Mouse (Mus musculus): ENCODE data around the gene Ndufaf3.
A peak's percentile ranks its signal among the peaks of the same experiment; 100 is the strongest.

Gene Ndufaf3

DNA sequence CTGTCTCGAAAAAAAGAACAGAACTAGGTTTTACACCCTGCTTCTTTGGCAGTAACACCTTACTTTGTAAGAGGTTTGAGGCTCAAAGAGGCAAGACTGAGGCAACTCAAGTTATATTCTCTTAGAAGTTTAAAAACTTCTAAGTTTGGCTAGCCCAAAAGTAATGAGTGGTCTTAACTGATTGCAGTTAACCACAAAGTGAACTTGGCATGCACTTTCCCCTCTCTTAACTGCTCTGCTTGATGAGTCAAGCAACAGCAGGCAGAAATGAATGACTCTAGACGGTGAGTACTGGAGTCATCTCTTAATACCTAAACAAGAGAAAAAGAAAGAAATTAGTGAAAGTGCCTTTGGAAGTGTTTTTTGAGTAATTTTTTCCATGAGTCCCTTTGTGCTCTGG is 45.6 kb downstream of the Ndufaf3 start:
- peak in 1 of 2 experiments; percentile 42 for DNase-seq (ENCODE audit: inconsistent age in 2 of 2, low spot score in 1 of 2)

DNA sequence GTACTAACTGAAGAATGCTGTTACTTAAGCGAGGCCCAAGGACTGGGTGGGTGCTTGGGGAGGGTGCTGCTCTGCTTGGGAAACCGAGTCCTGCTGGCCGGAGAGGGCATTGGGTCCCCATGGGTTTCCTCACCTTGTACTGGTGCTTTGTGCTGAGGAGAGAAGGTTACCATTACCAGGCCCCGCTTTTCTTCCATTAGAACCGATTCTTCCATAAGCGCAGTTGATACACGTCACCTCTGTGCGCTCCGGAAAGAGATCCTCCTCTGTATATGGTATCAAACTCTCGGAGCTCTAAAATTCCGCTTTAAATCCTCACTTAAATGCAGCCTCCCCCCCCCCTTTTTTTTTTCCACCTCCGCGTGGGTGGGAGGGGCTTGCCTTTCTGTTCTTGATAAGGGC is 49.3 kb downstream of the Ndufaf3 start:
- DNase-seq (ENCODE audit: inconsistent age in 2 of 2, low spot score in 1 of 2): no peak

DNA sequence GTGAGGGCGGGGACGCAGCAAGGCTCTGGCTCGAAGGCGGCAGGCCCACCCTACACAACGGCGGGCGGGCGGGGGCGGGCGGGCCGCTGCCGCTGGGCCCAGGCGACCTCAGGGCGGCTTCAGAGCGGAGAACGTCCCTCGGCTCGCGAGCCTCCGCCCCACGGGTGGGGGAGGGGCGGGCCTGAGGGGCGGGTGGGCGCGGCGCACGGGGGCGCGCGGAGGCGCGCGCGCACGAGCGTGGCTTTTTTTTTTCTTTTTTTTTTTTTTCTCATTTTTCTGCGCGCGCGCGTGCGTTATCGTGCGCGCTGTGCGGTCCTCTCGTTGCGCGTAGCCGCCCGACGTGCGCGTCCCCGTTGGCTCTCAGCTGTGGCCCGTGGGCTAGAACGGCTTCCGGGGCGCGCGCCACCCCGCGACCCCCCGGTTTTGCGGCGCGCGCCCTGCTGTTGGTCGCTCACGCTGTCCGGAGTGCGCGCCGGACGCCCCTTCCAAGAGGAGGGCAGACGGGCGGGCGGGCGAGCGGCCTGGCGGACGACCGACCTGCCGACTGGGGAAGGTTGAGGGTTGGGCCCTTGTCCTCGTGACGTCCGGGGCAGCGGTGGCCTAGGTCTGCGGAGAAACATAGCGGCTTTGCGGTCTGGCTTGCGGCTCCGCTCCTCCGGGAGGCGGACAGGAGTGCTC is 49.8 kb downstream of the Ndufaf3 start:
- peak; percentile 88 to 94 for DNase-seq (ENCODE audit: inconsistent age in 2 of 2, low spot score in 1 of 2)

DNA sequence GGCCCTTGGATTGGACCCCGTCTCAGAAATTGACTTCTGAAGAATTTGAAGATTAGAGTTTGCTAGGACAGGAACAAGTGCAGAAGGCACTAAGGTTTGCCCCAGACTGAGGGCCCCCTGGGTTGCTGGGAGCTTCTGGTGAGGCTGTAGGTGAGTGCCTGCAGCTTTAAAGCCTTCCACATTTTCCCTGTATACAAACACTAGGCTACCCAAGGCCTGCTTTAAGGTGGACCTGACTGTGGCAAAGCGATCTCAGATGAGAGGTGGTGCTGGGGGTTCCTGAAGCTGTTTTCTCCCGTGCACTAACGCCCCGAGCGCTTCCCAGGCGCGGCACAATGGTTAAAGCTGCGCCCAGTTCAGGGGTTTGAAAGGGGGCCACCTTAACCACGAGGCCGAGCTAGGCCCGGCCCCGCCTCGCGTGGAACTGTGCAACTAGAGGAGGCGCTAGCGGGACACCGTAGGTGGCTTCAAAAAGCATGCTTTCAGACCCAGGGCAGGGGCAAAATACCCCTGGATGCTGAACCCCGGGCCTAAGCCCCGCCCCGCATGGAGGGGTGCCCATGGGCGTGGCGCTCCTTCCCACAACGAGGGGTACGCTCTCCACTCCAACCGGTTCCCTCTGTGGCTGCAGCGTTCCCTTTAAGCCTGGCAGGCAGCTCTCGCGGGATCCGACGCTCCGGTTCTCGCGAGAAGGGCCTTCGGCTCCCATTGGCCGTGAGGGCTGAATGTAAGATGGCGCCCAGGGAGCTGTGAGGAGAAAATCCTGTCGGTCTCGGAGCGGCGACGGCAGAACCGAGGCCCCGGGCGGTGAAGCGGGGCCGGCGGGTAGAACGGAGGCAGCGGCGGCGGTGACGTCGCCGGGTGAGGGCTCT is 50.6 kb downstream of the Ndufaf3 start, which contains the start of gene Qrich1:
Qrich1 (plus strand) TSS at position 427 of the 872 bp plus-strand sequence.
- DNase-seq (ENCODE audit: inconsistent age in 2 of 2, low spot score in 1 of 2): peak; percentile 96 to 99

Data from adrenal gland, adult (tissue).